Mouse (Mus musculus) cerebellum, postnatal 4 days (tissue): ENCODE results near the gene Qpct.
A peak's percentile ranks its signal among the peaks of the same experiment; 100 is the strongest.
"Not testable (repeated sequence)": the region's sequence is repeated elsewhere in the genome, so short reads cannot be mapped to it uniquely, and the experiment has no call there.

ENCODE experiments used
- DNase-seq, 2 experiments: peaks; one replicate each; pipeline ENCODE4 v3.0.0; 2022; ENCODE audit warnings: low spot score in 2 of 2, mixed read lengths in 1 of 2

Qpct gene

DNA sequence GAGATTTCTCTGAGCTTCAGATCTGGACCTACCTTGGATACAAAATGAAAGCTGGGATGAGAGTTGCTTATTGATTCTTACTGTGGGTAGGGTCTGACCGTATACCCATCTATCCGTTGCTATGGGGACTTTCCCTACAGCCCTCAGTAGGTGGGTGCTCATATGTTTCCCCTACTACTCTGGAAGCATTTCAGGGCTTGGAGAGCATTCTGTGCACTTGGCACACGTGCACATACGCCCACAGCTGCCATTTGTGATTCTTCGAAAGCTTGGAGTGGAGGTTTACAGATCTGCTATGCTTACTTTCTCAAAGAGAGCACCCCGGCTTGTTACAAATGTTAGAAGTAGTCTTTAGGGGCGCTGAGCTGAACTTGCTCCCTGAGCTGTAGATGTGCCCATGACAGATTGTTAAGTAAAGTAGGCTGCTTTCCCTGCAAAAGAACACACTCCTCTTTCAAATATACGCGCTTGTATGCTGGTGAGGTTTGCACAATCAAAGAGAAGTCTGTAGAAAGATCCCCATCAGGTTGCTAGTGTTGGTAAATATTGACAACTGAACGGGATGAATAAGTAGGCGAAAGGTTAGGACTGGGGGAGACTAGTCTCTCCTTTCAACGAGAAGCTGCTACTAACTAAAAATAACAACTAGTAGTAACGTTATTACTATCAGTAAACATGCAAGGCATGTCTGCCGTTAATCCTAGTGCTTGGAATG lies 18.2 kb downstream of the Qpct start:
- no peak for DNase-seq

DNA sequence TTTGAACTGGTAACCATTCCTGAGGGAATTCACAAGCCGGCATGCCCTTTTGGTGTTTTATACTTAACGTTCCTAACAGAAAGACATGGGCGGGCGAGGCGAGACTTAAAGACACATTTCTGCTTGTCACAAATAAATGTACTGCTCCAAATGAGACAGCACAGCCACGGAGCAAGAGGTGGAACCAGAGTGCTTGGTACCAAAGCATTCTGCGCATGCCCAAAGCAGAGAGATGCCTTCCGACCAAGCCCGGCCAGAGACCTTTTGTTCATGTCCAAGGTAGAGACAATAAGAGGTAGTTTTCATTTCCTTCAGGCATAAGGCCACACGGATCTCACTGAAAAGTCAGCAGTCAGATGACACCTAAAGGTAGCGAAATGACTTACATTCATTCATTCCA lies 20.2 kb downstream of the Qpct start:
- DNase-seq = no peak

DNA sequence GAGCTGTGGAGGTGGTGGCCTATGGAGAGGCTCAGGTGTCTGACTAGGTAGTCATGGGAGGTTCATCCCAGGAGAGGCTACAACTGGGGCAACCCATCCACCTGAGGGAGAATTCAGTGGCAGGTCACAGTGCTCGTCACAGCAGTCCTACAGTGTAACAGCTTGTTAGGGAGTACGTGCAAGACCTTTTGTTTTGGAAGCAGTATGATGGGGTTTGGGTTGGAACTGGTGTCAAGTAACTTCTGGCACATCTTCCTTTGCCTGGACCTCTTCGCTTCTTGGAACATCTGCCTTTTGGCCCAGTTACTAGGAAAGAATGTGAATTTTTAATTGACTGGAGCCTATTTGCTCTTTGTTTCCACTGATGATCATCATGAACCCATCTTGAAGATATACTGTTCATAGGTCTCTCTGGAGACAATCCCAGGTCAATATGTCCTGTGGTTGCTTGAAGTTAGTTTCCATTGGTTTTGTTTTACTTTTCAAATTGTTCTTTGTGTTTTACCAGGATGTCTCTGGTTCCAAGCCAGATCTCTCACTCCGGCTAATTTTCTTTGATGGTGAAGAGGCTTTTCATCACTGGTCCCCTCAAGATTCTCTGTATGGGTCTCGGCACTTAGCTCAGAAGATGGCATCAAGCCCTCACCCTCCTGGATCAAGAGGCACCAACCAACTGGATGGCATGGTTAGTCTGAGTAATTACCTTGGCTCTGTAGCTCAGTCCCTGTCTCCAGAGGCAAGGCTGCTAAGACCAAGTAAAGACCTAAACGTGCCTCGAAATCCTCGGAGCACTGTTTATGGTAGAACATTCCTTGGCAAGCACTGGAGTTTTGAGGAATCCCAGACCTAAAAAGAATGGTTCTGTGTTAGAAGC lies 25.5 kb downstream of the Qpct start:
- no peak for DNase-seq

DNA sequence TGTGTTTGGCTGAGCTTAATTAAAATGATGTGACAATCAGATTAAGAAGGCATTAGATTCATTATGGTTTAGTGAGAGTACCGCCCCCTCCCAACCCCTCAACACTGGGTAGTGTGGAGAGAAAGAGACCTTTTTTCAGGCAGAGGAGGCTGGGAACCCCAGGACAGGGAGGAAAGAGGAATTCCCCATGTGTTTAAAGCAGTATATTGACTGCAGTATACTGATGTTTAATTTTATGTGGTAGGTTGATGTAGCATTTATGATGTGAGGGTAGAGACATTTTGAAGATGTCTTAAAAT lies 26.1 kb downstream of the Qpct start:
- no peak for DNase-seq

DNA sequence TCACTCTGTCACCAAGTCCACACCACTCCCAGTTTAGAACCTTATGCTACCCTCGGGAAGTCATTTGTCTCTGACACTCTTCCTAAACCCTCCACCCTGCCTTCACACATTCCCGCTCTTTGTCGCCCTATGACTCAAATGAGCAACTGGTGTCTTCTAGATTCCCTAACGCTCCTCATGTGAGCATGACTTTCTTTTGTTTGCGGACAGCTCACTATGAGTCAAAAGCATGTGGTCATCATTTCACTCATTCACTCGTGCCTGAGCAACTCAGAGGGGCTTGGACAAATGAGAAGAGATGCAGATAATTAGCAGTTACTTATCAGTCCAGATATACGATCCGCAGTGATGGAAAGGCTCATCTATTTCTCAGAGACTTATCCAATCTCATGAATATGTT lies 26.5 kb downstream of the Qpct start:
- DNase-seq = no peak

DNA sequence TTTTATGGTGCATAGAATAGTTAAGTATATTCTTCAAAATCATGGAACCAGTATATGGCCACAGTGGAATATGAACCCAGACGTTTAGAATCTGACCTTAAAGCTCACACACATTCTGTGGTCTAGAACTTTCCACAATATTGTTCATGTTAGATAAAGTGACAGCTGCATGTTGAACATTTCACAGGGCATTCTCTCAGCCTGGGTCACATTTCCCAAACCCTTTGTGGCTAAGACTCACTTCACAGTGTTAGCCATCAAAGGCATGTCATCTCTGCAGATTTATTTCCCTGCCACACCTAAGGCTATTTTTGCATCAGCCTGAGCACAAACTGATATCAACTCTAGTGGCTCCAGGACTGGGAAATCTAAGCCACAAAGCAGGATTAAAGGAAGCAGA lies 40.0 kb downstream of the Qpct start:
- no peak for DNase-seq

DNA sequence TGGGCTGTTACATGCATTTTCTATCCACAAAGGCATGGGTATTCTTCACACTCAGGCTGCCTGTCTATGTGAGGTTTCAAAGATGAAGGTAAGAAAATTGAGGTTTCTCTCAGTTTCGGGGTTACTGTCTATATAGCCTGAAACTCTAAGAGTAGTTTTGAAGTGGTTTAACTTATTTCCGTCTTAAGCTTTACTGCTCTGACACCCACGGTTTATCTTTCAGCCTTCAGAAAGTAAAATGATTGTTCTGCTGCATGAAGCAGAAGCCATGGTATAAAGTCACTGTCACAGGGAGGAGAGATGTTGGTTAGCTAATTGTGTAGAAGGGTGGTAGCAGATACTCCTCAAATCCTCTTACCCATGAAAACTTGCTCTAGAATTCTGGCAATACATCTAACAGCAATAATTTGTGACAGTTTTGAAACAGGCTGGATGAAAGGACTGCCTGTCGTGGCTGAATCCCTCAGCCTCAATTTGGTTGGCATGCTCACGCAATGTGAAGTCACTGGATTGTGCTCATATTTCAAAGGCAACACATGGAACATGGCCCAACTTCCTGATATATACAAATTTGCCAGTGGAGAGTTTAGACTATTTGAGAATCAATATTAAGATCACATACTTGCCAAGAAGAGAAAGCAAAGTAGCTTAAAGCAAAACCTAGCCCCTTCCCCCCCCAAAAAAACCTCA lies 41.7 kb downstream of the Qpct start:
- no peak for DNase-seq

DNA sequence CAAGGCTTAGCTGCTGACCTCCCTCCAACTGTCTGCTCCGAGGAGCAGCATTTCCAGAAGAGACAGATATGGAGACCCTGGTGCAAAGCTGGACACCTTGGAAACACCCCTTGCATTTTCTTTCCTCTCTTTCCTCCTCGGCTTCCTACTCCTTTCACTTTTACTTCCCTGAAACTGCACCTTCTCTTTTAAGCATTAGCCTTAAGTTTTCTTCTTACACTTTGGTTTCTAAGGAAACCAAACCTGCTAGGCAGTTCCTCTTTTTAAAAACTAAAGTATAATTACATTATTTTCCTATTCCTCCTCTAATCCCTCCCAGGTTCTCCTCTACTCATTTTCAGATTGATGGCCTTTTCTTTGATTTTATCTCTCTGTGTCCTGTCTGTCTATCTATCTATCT lies 43.9 kb downstream of the Qpct start:
- DNase-seq = no peak

DNA sequence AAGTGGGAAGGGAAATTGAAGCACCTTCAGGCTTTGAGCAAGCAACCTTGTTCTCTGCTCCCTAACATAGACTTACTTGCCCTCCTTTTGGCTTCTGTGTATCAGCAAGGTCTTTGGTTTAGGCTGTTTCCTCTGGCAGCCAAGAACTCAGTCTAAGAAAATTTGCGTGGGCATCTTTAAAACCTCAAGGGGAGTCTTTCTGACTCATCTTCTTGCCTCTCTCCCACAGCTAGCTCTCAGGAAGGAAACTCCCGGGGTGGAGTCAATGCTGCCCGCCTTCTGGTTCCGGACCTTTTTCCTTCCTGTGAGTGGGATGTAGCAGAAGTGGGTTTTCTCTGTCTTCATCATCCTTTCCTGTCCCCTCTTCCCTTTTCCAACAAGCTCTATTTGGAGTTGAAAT lies 48.2 kb downstream of the Qpct start:
- no peak for DNase-seq

DNA sequence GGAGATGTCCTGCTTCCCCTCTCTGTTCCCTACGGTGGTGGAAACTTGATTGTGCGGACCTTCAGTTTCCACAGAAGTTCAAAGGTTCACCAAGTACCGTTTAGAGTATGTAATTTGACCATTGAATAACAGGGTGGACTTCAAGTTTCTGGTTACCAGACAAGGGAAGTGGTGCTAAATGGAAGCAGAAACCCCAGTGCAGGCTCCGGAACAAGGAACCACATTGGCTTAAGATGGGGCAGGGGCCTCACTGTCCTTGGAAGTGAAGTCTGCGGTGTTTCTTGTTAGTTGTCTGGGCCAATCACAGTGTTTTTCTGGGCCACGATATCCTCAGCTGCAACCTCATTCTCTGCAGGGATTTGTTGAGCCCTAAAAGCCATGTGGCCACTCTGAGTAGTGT lies 56.5 kb downstream of the Qpct start:
- no peak for DNase-seq

DNA sequence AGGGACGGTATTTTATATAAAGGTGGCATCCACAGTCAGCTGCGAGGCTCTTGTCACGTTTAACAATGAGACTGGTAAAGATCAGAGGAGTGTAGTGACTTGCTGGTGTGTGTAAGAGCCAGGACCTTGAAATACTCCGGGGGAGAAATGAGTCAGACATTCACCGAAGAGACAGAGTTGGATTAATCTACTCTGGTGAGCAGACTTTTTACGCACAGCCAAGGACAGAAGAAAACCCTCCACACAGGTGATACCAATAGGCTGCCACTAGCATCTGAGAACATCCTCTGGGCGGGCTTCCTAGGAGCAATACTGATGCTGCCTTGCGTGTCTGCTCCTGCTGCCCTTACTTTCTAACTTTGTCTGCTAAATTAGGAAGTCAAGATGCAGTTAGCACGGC lies 57.9 kb downstream of the Qpct start:
- DNase-seq = no peak

DNA sequence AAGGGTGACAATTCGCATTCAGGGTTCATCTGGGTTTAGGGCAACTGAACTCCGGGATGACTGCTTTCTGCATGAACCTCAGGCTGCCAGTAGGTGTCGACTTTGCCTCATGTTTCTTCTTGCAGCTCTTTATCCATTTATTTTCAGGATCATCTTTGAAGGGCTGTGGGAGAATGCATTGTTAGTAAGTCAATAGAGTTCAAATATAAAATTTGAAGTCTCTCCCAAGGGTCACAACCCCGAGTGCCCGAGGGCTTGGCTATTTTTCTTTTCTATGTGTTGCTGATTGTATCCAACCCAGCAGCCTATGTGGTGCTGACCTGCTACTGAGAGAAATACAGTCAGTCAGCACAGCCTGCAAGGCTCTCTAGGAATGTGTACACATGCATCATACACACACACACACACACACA lies 59.2 kb downstream of the Qpct start:
- peak in 1 of 2 experiments; percentile 46 for DNase-seq

DNA sequence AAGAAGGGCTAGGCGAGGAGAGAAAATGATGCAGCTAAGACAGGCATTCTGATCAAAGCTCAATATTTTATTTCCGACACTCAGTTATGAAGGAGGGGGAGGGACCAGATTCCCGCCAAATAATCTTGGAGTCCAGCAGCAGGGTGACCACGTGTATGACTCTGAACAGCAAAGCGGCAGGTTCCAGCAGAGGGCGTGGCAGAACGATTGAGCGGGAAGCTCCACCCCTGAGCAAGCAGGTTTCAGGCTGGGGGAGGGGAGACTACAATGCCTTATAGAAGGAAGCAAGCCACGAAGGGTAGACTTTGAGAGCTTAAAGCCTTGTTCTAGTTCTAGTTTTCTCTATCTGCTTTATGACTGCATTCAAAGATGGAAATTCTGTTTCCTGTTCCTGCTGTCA lies 63.5 kb downstream of the Qpct start:
- DNase-seq = not testable (repeated sequence)

DNA sequence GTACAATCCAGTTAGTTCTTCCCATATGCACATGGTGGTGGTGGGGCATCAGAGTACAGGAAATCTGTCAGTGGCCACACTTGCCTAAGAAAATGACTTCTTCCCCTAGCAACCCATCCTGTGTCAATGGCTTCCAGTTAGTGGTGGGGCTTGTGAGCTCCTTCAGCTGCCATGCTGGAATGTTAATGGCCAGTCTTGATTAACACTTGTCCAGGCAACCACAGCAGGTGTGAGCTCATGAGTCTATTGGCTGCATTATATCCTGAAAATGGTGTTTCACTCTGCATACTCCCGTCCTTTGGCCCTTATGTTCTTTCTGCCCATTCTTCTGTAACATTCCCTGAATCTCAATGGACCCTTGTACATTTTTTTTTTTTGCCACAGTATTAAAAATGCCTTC lies 67.4 kb downstream of the Qpct start:
- DNase-seq = no peak

DNA sequence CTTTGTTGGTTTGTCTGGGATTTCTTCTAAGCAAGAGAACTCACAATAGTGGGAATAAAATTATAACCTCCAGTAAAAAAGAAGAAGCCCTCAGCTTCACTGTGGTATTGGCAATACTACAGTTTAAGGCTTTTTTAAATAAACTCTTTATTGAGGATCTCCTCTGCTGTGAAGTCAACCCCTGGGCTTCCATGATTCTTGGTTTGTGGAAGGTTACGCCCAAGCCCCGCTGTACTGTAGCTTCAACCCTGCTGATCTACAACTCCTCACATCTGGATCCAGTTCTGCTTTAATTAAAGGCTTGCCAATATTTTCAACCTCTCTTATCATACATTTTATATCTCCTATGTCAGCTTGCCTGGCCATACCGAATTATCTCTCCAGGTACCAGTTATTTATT lies 68.6 kb downstream of the Qpct start:
- DNase-seq = no peak

DNA sequence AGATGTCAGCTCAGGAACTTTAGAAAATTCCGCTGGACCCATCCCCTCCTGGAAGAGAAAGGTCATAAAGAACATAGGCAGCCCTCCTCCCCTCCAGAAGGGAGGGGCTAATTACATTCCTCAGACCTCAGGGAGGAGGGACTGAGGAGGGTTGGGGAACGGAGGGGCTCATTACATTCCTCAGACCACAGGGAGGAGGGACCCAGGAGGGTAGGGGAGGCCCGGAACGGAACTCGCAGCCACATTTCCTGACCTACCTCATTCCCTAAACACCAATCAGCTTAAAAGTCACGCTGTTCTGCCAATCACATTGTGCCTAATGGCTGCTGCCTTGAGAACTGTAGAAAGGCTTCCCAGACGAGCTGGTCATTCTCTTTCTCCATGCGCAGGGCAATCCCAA lies 82.0 kb downstream of the Qpct start:
- DNase-seq = no peak

DNA sequence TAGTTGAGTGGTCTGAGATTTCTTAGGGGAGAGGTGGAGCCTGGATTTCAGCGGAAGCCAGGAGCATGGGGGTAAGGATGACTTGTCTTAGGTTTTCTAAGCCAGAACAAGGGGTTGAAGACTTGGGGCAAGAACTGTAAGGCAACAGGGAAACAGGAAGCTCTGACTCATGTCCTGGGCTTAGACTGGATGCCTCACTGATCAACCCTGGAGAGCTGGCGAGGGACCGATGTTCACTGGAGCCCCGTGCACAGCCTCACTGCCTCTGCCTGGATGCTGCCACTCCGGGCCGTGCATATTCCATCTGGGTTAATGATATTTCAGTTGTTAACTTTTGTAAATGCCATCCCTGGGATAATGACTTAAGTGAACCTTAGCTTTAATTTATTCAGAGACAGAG lies 84.1 kb downstream of the Qpct start:
- DNase-seq = peak in 1 of 2 experiments; percentile 3

DNA sequence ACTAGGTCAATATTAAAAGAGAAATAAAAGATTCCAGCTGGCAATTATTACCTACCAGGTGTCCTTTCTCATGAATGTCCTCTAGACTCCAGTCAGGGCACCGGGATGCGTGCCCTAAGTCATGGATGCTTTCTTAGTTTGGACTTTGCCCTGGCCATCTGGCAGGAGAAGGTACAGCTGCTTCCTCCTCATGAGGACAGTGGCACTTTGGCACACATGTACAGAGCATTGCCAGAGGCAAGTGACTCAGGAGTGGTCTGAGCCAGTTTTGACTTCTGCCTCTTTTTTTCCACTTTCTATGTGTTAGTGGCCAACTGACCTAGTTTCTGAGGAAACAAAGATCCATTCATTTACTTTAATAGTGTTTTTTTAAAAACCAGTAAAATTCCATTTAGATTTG lies 84.7 kb downstream of the Qpct start:
- DNase-seq = peak in 1 of 2 experiments; percentile 30
